Mouse (Mus musculus) regulatory T cell (primary cell): Measurements from ENCODE around the gene Tnnt3.

Source experiments
- in situ Hi-C: fragments of 300-600 bp; cut with MboI, MseI; formaldehyde crosslinking; loops from one replicate; pipeline ENCODE4 v1.15.1; 2025; ENCODE audit warnings: high pct_unique_total_duplicates

Tnnt3 gene

DNA sequence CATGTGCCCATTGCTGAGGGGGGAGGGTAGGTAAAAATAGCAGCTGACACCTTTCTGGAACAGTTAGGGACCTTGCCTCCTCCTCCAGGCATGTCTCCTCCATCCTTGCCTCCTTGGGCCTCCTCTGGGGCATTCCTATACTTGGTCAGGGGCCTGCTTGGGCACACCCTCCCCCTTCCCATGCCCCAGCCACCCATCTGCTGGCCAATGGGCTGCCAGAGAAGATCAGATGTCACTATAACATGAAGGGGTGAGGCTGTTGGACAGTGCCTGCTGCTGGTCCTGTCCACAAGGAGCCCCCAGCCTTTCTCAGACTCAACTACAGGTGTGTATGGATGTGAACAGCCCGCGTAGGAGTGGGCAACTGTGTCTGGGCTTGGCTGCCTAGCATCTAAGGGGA is at the start of gene Tnnt3:
Tnnt3 (plus strand) TSS at position 262 of the 400 bp plus-strand sequence.
- in situ Hi-C loops: loop anchor here (5.0 kb wide), 2 partner anchors 56 to 161 kb away; partner anchors contain the start of gene Tnni2

DNA sequence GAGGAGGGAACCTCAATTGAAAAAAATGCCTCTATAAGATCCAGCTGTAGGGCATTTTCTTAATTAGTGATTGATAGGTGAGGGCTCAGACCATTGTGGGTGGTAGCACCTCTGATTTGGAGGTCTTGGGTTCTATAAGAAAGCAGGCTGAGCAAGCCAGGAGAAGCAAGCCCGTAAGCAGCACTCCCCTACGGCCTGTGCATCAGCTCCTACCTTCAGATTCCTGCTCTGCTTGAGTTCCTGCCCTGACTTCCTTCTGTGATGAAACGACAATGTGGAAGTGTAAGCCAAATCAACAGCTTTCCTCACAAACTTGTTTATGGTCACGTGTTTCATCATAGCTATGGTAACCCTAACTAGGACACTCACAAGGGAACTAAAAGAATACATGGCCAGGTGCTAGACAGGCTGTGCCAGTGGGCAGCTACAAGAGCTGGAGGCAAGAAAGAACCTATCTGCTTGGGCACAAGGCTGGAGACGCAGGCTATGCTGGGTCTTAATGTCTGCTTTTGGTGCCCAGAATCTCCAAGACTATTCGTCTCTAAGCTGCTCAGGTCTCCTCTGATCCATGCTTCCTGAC is 49.5 kb upstream of the Tnnt3 start:
- in situ Hi-C loops: no loop called here

DNA sequence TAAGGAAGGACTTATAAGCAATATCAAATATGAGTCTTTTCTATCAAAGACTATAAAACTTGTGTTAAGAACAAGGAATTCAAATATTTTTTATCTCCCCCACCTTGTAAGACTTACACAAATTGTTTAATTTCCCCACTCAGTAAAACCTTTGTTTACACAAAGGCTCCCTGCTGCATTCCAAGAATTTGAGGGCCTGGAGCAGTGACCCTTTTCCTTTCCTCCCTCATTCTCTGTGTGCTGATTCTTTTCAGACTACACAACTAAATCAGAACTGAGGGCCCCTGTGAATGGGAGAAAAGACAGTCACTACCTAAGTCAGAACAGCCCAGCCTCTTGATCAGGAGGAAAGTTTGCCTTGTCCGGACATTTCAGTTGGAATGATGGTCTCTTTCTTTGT is 43.9 kb upstream of the Tnnt3 start:
- in situ Hi-C loops: no loop called here

DNA sequence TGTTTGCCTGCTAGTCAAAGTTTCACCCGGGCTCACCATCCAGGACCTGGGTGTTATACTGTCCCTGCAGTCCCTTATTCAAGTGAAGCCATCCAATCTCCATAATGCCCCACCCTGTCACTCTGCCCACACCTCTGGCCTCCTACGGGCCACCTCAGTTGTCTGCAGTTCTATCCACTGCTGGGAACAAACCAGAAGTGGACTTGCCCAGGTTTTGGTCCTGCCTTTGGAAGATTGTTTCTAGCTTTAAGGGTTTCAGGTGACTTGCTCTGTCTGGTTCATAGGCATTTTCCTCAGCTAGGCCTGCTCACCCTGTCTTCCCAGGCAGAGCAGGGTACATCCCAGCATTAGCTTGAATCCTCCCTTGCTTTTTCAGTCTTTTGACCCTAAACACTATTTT is 43.4 kb upstream of the Tnnt3 start:
- in situ Hi-C loops: no loop called here

DNA sequence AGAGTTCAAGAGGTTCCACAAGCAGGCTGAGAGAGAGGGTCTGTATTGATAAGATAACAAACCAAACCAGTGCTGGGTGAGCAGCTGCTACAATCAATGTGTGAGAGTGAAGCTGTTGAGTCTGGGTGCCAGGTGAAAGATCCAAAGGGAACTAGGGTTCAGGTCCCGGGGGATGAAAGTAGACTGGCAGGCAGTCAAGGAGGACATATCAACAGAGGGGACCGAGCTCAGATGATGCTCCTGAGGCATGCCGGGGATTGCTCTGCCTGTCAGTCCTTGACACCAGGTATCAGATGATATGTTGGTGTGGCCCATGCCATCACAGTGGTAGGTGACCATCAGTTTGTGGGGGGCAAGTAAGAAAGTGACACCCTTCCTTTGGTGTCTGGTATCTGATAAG is 41.8 kb upstream of the Tnnt3 start:
- in situ Hi-C loops: no loop called here

DNA sequence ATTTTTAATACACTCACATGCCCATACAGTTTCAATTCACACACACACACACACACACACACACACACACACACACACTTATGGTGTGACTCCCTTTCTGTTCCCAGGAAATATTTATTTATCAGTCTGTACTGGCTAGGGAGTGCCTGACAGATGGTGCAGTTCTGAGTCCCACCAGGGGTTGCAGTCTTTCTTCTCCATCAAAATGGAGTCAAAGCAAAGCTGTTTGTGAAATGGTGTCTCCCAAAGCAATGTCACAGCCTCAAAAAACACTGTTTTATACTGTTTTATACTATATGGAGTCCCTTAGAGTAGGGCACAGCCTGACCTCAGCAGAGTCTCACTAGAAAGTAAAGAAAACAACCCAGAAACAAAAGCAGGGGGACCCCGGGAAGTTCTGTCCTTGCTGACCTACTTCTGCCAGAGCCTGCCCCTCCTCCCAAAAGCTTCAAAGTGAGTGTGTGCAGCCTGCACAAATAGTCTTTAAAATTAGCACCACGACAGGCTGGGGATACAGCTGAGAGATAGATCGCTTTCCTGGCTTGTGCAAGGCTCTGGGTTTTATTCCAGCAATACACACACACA is 41.3 kb upstream of the Tnnt3 start:
- in situ Hi-C loops: no loop called here

DNA sequence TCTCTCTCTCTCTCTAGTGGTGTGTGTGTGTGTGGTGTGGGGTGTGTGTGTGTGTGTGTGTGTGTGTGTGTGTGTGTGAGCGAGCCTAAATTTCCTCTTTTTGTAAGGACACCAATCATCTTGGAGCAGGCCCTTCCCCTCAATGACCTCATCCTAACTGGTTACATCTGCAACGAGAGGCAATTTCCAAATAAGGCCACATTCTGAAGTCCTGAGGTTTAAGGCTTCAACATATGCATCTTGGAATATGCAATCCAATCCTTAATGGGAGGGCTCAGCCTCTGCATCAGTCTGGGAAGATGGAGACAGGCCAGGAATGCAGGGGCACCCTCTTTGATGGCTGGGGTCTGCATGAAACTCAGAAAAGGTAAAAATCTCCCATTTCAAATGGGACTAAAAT is 40.6 kb upstream of the Tnnt3 start:
- in situ Hi-C loops: no loop called here

DNA sequence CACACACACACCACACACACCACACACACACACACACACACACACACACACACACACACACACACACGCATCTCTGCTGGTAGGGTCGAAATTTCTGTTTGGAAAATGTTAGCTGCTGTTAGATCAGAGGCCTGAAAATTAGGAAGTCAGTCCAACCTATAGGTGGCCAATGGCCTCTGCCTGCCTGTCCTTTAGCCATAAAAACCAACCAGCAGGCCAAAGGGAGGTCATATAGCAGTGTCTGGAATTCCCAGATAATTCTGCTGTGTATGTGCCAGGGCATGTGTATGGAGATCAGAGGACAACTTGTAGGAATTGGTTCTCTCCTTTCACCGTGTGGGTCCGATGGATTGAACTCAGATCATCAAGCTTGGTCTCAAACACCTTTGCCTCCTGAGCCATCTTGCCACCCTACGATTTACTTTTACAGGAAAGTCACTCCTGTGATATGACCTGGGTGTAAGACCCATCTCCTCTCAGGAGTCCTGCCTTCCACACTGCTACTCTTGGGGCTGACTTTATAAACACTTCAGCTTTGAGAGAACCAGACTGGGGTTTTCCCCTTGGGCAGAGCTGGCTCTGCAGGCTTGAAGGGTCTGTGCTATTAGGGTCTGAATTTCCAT is 39.8 kb upstream of the Tnnt3 start:
- in situ Hi-C loops: no loop called here

DNA sequence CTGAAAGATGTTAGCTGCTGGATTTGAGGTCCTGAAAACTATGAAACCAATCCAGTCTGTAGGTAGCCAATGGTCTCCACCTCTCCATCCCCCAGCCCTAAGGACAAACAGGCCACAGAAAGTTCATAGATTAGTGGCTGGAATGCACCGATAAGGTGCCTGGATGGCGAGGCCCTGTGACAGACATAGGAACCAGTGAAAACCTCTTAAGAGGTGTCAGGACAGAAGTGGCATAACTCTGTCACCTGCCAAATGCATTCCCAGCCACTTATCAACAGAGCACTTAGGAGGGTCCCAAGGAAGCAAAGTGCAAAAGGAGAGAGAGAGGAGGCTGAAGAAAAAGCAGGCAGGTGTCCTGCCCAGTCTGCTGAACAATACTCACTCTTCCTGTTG is 39.3 kb upstream of the Tnnt3 start:
- in situ Hi-C loops: no loop called here

DNA sequence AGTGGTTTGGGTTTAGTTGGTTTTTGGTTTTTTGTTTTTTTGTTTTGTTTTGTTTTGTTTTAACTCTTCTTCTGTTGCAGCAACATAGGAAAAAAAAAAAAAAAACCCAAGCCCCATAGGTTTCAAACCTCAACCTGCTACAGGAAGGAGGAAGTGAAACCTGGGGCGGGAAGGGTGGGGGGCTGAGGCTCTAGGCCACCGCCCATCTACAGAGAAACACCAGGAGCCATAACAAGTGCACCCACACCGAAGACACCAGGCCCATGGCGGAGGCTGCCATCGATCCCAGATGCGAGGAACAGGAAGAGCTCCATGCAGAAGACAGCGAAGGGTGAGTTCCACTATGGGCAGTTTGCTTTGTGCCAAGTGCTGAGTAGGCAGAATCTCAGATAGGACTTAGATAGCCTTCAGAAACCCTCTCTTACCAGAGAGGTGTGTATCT is 38.0 kb upstream of the Tnnt3 start, which contains the start of gene Lsp1:
Lsp1 (plus strand) TSS at position 174 of the 442 bp plus-strand sequence.
- in situ Hi-C loops: loop anchor here (5.0 kb wide), 1 partner anchor 73 kb away; the partner anchor contains the start of gene Ctsd

DNA sequence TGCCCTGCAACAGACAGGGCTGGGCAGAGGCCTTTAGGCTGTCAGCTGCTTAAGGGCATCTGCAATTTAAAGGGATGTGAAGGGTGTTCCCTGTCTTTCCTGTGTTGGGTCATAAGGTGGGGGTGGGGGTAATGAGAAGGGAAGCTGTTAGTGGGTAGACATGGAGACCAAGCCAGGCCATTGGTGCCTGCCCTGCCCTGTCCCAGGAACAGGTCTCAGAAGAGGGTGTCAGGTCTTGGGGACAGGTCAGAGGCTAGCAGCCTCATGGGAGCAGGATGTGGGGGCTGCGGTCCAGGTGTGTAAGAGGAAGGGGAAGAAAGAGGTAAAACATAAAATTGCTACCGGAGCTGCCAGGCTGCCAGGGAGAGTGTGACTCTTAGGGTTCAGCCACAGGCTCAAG is 37.2 kb upstream of the Tnnt3 start:
- in situ Hi-C loops: loop anchor here (5.0 kb wide), 1 partner anchor 74 kb away; the partner anchor contains the start of gene Ctsd

DNA sequence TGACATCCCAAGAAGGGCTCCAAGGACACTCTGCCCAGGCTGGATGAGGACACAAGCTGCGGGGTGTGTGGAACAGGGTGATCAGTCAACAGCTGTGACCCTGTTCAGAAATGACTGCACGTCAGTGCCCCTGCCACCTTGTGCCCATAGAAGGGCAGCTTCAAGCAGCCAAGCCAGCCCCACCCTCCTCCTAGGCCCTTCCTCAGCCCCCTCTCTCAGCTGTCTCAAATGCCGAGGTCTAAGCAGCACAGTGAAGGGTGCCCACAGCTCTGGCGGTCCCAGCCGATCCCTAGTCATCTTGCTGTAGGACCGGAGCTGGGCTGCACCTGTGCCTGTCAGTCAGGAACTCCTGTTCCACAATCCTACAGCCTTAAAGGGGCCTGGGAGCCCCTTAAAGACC is 36.4 kb upstream of the Tnnt3 start:
- in situ Hi-C loops: loop anchor here (5.0 kb wide), 1 partner anchor 75 kb away; the partner anchor contains the start of gene Ctsd

DNA sequence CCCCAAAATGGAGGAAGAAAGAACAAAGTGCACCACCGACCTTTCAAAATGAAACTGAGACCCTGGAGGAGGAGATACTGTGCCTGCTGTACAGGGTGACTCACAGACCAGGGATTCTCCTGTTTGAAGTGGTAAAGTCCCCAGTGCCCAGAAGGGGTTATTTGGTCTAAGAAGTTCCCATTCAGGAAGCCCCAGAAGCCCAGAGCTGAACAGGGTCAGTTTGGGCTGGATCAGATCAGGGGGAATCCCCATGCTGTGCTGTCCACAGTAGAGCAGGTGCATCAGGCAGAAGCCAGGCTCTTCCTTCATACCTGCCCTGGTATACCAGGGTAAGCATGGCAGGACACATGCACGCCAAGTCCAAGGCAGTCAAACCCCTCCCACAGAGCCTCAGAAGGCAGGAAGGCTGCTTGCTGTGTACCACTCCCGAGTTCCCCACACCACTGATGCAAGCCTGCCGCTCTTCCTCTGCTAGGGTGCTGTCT is 36.0 kb upstream of the Tnnt3 start:
- in situ Hi-C loops: loop anchor here (5.0 kb wide), 1 partner anchor 75 kb away; the partner anchor contains the start of gene Ctsd

DNA sequence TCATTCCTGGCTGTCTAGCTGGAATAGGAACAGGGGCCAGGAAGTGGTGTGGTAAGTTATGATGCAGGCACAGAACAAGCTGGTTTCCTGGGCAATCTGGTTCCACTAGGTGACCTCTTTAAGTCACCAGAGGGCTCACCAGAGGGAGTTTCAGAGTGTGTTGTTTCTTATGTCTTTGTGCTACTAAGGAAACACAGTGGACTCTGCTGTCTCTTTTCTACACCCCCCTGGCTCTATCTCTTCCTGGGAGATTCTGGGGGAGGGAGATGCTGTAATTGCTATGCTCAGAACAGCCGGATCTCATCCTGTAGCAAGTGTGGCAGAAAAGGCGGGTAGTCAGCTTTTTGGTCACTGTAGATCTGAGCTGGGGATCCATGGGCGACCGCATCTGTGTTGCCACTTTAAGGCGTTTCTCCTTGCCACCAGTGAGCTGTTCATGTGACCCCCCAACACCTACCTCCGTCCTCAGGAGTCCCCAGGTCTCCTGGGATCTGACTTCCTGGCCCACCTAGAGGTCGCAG is 28.4 kb upstream of the Tnnt3 start:
- in situ Hi-C loops: no loop called here

DNA sequence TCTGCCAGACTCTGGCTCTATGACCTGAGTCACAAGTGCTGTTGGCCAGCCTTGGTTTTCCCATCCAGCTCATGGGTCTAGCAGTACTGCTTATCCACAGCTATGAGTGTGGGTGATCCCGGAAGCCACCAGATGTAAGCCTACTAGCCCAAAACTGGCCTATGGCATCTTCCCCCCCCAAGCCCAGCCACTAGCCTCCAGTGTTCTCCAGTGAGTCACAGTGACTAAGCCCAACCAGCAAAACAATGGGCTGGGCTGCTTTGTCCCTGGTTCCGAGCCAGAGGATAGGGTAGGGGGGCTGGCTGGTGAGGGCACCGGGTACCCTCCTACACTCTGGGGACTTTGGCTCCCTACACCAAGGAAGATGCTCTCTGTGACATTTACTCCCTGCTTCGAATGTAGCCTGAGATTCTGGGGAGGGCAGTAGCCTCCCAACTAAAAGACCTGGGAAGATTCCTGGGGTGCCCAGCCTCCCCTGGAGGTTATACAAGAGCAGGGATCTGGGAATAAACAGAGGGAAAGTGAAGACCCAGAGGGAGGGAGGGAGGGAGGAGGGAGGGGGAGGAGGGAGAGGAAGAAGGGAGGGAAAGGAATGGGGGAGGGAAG is 27.7 kb upstream of the Tnnt3 start:
- in situ Hi-C loops: no loop called here

DNA sequence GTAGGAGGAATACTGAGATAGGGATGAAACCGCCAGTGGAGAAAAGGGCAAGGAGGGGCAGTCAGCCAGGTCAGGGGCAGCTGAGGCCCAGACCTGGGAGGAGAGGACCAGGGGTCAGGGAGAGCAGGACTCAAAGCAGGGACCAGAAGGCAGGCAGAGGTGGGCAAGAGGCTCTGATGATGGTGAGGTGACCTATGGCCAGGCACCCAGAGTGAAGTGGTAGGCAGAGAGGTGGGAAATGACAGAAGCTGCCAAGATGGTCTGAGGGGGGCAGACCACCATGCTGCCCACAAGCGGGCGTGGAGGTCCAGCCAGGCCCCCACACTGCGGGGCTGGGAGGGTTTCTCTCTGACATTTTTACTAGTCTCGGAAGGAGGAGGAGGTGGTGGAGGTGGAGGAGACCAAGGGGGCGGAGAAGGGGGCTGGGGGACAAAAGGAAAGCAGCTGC is 27.2 kb upstream of the Tnnt3 start:
- in situ Hi-C loops: no loop called here

DNA sequence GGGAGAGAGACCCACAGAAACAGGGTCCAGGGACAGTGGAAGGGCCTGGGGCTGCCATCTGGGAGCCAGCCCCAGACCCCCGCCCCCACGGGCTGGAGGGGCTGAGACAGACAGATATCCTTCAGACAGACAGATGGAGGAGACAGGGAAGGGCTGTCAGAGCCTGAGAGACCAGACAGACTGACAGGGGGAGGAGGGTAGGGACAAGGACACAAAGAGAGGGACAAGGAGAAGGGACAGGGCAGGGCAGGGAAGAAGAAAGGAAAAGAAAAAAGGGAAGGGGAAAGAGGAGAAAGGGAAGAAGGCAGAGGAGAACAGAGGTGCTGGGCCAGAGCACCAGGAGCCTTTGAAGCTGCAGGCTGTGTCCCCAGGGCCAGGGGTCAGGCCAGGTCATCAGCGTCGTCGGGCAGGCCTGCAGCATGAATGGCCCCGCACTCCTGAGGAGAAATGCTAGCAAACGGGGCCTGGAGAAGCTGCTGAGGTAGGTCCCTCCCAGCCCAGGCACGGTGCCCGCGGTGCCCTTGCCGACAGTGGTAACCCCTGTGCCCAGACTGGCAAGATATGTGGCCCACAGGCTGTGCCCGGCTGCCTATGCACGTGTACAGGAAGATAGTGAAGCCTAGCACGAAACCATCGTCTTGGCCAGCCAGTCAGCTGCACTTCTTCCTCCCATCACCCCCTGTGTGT is 26.6 kb upstream of the Tnnt3 start:
- in situ Hi-C loops: no loop called here

DNA sequence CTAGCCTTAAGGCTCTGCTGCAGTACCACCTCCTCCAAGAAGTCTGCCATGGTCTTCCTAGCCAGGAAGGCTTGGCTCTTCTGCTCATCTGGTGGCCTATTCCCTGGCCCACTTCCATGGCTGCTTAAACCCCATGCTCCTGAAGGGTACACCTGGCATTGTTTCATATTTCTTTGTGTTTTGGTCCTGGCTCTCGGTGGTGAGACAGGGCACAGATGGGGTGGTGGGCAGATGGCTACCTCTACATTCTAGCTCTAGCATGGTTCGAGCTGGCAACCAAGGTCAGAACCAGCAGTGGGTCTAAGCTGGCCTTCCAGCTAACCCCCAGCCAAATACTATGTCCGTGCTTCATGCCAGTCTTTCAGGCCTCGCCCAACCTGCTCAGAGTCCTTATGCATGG is 25.7 kb upstream of the Tnnt3 start:
- in situ Hi-C loops: no loop called here

DNA sequence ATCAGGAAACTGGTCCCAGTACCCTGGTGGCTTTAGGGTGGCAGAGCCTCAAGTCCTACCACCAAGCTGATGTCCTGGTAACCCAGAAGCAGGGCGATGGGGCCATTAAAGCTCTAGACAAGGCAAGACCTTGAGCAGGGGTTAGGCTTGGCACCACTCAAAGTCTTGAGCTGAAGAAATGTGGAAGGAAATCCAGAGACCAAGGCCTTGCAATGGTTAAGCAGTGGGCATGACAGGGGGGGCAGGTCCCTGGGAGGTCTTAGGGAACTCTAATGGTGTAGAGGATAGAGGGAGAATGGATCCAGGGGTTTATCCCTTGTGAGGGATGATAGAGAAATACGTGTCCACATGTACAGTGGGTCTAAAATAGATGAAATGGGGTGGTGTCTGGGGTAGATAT is 25.2 kb upstream of the Tnnt3 start:
- in situ Hi-C loops: no loop called here

DNA sequence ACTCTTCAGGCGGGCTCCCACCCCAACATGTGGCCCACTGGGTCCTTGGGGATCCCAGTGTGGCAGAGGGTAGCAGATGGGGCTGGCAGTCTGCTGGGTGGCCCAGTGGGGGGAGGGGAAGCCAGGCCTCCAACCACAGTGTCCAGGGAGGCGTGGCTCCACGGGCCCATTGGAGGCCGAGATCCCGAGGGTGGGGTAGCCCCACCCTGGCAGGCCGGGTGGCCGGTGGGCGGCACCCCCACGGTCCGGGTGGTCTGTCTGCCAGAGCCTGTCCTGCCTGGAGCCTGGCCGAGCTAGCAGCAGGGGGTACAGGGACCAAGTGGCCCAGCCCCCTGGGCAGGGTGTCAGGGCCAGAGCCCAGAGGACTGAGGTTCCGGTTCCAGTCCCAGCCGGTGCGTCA is 23.8 kb upstream of the Tnnt3 start:
- in situ Hi-C loops: no loop called here

DNA sequence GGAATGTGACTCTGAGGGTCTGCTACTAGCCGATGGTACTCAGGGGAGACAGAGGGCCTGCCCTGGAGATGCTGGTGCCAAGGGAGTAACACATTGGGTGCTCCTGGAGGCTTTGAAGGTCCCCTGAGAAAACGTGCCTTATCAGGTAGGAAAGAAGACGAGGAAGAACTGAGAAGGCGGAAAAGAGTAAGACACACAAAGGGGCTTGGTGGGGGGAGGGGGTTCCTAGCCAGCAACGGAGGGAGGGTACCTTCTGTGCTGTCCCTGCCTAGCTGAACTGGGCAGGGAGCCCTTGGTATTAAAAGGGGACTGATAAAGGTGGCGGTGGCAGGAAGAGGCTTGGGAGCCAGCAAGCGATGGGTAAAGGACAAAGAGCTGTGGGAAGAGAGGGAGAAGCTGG is 23.0 kb upstream of the Tnnt3 start:
- in situ Hi-C loops: no loop called here
